Mouse (Mus musculus): Measurements from ENCODE around the gene Rph3al.

Gene Rph3al

GRCm38 (mm10) chr11:75948789-75949188, 10.6 kb upstream of the Rph3al start:
- DNase-seq, result no peak

- DNase-seq, result no peak
These were observed 9.0 kb upstream of the Rph3al start for GRCm38 (mm10) chr11:75947223-75947622.

- DNase-seq, result no peak
These were observed 7.7 kb upstream of the Rph3al start for GRCm38 (mm10) chr11:75945805-75946450.

DNA sequence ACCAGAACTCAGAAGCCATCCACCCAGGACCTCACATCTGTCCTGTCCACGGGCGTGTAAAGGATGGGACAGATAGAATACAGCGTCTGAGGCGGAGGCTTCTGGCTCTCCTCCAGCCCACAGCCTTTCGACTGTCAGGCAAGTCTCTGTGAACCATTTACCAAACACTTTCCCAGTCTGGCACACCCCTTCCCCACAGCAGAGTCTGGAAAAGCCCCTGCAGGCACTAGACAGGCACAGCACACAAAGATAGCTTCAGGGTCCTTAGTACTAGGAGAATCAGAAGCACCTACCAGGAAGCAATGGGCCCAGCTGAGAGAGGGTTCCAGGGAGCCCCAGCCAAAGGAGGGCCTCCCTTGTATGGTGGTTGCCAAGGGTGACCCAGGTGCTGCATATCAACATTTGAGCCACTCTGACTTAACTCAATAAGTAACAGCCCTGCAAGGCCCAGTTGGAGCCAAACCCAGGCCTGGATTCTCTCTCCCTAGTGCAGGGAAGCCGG, 808 bp downstream of the Rph3al start:
- DNase-seq, result no peak

GRCm38 (mm10) chr11:75935819-75936430, 2.3 kb downstream of the Rph3al start:
- no peak for DNase-seq

- no peak for DNase-seq
These were observed 3.8 kb downstream of the Rph3al start for GRCm38 (mm10) chr11:75934425-75934824.

GRCm38 (mm10) chr11:75933371-75933770, 4.9 kb downstream of the Rph3al start:
- DNase-seq, result no peak

- DNase-seq, result no peak
These were observed 7.1 kb downstream of the Rph3al start for GRCm38 (mm10) chr11:75930911-75931678.

GRCm38 (mm10) chr11:75930208-75930607, 8.0 kb downstream of the Rph3al start:
- DNase-seq, result no peak

DNA sequence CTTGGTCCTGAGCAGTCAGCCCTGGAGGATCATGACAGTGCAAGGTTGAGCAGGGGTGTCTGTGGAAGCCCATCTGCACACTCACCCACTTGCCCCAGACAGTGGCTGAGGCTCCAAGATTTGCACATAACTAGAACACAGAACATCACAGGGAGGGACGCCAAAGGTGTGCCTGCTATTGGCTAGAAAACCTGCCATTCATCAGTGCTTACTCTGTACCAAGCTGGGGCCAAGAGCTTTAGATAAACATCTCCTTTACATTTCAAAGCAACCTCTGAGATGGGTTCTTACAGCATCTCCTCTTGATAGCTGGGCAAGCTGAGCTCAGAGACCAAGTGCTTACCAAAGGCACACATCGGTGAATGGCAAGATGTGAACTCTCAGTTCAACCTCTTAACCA, 10.3 kb downstream of the Rph3al start:
- DNase-seq, result no peak

DNA sequence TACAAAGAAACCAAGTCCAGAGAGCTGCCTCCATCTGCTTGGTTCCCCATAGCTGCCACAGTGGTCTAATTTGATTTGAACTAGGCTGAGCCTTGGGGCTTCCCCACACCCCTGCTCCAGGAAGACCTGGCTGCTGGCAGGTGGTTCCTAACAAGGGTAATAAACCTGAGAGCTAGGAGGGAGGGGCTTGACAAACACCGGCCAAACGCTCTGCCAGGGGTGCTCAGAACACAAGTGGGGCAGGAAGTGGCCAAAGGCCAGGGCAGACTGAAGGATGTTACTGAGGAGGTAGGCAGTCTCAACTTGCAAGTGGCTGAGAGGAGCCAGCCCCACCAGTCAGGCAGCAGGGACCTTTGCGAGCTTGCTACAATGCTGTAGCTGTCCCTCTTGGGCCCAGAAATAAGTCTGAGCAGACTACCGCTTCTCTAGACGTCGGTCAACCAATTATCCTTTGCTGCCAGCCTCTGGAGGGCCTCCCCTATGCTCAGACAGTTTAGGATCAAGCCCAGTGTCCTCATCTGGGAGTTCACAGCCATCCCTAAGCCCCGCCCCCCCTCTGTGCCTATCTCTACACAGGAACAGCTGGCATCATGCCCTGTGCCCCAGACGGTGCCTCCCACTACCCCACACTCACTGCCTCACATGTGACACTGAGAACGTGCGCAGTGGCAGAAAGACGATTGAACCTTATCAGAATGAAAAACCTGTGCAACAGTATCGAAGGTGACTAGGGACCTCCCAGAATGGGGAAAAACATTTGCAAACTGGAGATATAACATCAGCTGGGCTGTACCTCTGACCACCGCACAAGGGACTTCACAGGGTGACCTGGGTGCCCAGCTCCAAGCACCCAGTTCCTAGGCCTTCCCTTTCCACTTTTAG, 11.6 kb downstream of the Rph3al start:
- no peak for DNase-seq

DNA sequence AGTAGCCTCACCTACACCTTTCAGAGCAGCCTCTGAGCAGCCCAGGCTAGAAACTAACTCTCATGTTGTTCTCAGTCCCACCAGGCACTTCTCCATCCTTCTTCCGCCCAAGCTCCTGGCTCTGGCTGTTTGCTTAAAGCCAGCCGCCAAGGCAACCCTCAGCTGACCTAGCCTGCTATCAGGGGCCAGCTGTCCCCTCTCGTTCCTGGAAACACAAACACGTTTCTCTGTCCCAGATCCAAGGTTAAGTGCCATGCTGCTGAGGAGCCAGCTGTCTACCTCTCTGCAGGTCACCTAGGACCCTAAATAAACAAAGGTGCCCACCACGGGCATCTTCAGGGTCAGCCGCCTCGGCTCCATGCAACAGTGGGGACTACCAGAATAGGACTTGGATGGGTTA, 12.4 kb downstream of the Rph3al start:
- DNase-seq, result no peak

GRCm38 (mm10) chr11:75922741-75923140, 15.5 kb downstream of the Rph3al start:
- DNase-seq, result no peak

- no peak for DNase-seq
These were observed 19.1 kb downstream of the Rph3al start for GRCm38 (mm10) chr11:75919139-75919538.

- no peak for DNase-seq
These were observed 20.9 kb downstream of the Rph3al start for GRCm38 (mm10) chr11:75917340-75917739.

- no peak for DNase-seq
These were observed 24.3 kb downstream of the Rph3al start for GRCm38 (mm10) chr11:75913953-75914352.

DNA sequence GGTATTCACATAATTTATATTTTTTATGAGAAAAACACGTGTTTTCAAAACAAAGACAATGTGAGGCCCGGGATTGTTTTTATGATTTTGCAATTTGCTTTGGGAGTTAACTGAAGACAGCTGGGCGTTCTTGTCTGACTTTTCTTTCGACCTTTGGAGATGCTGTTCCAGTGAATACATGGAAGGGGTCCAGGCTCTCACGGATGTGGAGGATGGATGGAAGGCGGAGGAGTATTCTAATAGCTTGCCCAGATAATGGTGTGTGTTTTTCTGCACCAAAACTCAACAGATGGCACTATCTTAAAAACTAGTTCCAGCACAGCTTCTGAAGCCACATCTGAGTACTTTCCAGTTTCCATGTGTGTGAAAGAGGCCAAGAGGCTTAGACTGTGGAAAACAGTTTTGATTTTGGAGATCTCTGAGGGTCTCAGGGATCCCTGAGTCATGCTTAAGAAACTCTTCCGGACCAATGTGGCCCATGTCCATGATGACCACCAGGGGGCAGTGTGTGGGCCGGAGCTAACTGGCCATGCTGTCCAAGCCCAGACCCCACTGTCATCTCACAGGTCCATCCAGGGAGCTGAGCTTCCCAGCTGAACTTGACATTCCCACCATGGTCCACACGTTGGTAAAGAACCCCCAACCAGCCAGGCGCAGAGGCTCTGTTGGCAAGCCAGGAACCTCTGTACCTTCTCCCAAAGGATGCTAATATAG, 25.1 kb downstream of the Rph3al start:
- no peak for DNase-seq

GRCm38 (mm10) chr11:75911962-75912361, 26.3 kb downstream of the Rph3al start:
- DNase-seq, result no peak

DNA sequence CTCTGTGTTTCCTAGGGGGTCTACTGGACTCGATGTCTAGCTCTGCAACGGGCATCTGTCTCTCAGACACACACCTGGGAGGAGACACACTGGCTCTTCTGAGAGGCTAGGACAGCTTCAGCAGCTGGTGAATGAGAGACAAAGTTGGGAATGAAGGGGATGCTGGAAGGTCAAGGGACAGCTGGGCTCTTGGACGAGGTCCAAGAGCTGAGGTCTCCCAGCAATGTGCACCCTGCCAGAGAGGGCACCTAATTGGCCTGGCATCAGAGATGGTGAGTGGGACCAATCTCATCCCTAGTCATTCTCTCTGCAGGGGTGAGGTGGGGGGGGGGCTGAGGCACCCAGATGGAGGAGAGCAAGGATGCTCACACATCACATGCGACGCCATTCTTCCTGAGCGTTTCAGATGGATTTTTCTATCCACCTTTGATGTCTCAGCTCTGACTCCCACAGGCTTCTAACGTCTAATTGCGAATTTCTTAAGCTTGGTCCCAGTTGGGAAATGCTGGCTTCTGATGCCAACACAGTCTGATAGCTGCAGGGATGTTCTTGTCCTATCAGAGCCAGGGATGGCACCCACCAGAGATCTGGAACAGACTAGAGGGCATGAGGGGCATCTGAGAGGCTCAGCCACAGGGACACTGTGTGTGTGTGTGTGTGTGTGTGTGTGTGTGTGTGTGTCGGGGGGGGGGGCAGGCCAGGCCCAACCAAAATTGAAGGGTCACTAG, 28.4 kb downstream of the Rph3al start:
- DNase-seq, result no peak

DNA sequence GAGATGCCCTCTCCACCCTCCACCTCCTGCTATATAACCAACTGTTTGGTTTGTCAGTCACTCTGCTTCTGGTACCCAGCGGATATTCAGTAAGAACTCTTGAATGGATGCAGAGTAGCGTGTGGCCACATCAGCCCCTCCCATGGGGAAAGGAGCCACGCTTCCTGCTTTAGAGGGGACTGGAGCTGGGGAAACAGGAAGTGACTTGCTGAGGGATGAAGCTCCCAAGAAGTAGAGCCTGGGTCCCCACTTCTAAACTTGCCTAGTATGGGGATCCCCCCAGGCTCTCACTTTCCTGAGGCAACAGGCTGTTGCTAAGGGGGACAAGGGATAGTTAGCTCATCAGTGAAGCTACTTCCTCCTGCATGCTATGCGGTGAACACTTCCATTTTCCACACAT, 30.8 kb downstream of the Rph3al start:
- no peak for DNase-seq

DNA sequence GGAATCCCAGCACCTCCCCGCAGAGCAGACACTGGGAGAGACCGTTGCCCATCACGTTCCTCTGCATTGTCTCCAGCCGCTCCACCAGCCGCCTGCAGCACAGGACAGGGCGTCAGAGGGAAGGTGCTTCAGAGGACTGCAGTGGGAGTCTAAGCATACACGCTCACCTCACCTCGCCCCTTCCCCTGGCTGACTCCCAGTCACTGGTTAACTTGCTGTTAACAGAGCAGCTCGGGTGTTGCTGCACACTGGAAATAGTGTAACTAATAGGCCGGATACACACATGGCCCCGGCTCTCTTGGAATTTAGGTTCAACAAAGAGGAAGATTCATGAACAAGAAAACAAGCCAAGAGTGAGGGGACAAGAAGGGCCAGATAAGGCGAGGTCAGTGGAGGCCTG, 31.7 kb downstream of the Rph3al start:
- no peak for DNase-seq

GRCm38 (mm10) chr11:75904982-75905381, 33.2 kb downstream of the Rph3al start:
- DNase-seq, result no peak
